Mouse (Mus musculus): ENCODE data around the gene Nthl1. TPM values are rescaled to one million over a fixed set of nuclear protein-coding genes. Genes with fewer than 3 reads are reported as not detected.

The Nthl1 gene
- polyA plus RNA-seq, 1 experiment, result 24.0 TPM

DNA sequence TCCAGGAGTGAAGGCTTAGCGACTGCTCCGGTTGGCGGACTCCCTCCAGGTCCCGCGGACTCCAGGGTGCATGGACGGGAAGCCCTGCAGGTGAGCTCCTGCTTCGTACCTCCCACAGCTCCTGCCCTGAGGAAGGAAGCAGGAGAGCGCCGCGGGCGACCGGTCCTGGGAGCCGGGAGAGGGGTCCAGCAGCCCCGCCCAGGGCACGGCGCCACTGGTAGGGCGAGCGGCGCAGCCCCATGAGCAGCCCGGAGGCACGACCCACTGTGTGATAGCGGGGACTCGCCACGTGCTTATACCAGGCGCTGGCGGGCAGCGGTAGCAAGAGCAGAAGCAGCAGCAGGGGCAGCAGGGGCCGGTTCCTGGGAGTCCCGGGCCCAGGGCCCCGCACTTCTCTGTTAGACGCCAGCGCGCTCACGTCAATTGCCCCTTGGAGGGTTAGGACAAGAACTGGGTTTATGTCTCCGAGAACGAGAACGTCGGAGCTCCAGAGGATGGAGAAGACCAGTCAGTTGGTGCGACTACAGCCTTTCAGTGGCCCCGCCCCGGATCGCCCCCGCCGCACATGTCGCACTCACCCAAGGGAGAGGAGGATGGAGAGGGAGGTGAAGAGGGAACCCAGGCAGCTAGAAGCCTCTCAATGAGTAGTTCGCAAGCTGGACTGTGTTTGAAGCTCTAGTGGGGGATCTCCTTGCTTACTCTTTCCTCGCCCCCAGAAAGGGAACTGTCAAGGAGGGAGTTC, 25.7 kb downstream of the Nthl1 start, which contains the start of gene Npw:
Gene Npw (minus strand): TSS at position 441 of the 742 bp plus-strand sequence.
- TF ChIP-seq GATA1 (IDR thresholded peaks at IDR 0.05; ENCODE audit: low read length), result no peak

DNA sequence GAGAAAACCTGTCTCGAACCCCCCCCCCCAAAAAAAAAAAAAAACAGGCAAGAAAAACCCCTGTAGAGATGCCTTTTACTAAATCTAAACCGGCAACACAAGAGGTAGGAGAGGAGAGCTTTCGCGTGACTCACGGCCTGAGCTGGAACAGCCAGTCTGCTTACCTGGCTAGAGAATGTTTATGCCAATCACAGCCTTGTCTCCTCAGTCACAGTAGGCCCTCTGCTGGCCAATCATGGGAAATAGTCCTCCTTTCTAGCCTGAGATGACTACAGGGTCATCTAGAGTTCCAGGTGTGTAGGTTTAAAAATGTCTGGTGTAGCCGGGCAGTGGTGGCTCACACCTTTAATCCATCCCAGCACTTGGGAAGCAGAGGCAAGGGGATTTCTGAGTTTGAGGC, 34.9 kb downstream of the Nthl1 start:
- no peak for TF ChIP-seq GATA1 (IDR thresholded peaks at IDR 0.05; ENCODE audit: low read length)

DNA sequence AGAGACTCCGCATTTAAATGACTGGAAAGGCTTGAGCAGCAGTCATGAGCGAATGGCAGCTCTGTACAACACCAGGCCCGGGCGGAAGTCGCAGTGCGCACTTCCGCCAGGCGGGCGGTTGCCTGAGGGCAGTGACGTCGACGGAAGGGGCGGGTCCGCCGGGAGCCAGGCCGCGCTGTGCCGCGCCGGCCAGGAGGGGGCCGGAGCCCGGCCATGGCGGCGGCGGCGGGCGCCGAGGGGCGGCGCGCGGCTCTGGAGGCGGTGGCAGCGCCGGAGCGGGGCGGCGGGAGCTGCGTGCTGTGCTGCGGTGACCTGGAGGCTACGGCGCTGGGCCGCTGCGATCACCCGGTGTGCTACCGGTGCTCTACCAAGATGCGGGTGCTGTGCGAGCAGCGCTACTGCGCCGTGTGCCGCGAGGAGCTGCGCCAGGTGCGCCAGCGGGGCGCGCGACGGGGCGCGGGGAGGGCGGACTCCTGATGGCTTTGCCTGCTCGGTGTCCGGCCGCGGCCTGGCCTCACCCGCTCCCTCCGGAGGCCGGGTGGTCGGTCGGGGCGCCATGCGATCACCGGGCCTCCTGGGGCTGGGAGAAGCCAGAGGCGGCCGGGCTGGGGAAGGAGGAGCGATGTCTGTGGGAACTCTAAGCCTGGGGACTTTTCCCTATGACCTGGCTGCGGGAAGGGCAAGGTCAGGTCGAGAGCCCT, 37.2 kb downstream of the Nthl1 start, which contains the start of gene Zfp598:
Gene Zfp598 (plus strand): TSS at position 143 of the 701 bp plus-strand sequence.
- no peak for TF ChIP-seq GATA1 (IDR thresholded peaks at IDR 0.05; ENCODE audit: low read length)

DNA sequence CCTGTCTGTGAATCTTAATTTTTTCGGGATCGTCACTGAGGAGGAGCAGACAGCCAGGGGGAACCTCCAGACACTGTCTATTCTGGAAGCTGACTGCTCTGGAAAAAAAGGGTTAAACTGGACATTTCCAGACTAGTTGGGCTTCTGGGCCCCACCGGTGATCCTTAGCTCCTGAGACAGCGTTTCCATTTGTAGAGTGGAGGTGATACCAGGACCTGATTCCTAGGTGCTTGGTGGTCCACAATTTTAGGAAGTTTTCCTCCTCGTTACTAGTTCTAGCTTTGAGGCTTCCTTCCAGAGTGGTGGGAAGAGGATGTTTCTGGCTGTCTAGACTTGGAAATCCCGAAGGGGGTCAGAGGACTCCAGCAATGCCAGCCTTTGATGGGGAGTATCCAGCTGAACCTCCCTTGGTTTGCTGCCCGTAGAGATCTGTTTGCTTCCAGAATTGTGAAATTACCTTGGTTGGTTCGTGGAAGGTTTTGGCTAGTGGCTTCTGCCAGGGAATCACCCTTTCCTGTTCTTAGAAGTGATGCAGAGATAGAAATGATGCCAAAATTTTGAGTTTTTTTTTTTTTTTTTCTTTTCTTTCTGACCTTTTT, 37.9 kb downstream of the Nthl1 start:
- no peak for TF ChIP-seq GATA1 (IDR thresholded peaks at IDR 0.05; ENCODE audit: low read length)

DNA sequence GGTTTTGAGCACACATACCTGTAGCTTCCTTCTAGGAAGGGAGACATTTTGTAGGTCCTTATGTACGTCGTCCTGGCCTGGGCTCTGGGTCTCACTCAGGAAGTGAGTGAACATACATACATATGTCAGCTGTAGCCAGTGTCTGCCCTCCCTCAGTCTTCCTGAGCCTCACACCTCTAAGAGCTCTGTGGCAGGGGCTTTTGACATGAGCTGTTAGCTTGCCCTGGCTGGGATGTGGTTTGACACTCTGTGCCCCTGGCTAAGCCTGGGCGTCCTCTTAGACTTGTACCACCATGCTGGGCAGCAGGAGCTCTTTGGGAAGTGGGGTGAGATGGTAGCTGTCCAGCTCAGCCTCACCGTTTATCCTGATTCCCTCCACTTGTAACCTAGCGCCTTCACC, 38.9 kb downstream of the Nthl1 start:
- TF ChIP-seq GATA1 (IDR thresholded peaks at IDR 0.05; ENCODE audit: low read length), result no peak

DNA sequence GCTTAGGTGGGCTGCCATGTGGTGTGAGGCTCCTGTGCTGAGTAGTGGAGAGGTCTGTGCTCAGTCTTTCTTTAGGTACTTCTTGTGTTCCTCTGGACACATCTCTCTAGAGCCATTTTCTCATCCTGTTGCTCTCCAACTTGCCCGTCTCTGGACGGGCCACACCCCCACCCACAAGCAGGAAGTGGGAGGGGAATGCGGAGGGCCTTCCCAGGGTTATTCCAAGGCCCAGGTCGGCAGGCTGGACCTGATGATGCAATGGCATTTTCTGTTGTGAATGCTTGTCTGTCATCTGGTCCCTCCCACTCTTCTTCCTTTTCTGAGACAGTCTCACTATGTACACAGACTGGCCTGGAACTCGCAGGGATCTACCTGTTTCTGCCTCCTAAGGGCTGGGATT, 39.7 kb downstream of the Nthl1 start:
- no peak for TF ChIP-seq GATA1 (IDR thresholded peaks at IDR 0.05; ENCODE audit: low read length)

DNA sequence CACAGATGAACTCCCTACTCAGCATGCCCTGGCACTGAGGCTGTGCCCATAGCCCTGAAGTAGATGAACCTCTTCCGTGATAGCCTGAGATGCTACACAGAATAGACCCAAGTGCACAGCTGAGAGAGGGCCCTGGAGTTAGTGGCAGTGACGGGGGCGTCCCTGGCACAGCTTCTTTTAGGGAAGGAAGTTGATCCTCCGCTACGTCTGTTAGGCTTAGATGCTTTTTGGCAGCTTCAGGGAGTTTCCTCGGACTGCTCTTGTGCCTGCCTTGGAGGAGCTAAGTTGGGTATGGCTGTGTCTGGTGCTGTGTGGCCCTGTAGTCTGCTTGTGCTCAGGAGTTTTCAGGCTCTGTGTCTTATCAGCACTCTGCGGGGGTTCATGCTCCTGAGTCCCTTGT, 41.8 kb downstream of the Nthl1 start:
- TF ChIP-seq GATA1 (IDR thresholded peaks at IDR 0.05; ENCODE audit: low read length), result no peak

DNA sequence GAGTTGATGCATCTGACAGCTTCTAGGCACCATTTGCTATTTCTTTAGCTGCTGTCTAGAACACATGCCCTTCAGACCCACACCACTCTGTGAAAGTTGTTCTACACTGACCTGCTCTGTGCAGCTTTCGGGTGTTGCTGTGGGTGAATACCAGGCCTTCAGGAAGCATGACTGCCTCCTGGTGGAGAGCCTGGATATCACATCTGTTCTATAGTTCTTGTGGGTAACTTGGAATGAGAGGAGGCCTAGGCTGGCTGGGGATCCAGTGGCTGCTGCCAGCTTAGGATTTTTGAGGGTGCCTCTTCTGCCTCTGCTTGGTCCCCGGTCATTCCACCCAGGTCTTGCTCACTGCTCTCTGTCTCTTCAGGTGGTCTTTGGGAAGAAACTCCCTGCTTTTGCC, 43.7 kb downstream of the Nthl1 start:
- TF ChIP-seq GATA1 (IDR thresholded peaks at IDR 0.05; ENCODE audit: low read length), result no peak

DNA sequence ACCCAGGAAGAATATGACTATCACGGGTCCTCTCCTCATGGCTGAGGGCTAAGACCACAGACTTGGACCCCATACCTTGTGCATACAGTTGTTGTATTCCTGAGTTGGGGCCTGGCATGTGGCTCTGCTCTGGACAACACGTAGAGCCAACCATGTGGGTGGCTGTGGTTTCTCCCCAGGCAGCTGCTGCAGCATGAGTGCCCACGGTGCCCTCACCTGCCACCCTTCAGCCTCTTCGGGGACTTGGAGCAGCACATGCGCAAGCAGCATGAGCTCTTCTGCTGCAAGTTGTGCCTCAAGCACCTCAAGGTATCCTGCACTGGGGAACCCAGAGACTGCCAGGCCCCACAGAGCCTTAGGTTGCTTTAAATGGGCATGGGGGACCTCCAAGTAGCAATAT, 44.4 kb downstream of the Nthl1 start:
- no peak for TF ChIP-seq GATA1 (IDR thresholded peaks at IDR 0.05; ENCODE audit: low read length)

DNA sequence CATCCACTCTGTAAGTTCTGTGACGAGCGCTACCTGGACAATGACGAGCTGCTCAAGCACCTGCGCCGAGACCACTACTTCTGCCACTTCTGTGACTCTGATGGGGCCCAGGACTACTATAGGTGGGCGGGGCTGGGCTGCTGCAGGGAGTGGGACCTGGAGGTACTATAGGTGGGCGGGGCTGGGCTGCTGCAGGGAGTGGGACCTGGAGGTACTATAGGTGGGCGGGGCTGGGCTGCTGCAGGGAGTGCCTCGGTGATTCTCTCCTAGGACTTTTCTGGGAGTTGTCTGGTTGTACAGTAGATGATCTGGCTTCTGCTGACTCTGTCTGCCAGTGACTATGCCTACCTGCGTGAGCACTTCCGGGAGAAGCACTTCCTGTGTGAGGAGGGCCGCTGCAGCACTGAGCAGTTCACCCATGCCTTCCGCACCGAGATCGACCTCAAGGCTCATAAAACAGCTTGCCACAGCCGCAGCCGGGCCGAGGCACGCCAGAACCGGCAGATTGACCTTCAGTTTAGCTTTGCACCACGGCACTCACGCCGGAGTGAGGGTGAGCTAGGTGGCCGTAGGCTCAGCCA, 45.1 kb downstream of the Nthl1 start:
- no peak for TF ChIP-seq GATA1 (IDR thresholded peaks at IDR 0.05; ENCODE audit: low read length)

DNA sequence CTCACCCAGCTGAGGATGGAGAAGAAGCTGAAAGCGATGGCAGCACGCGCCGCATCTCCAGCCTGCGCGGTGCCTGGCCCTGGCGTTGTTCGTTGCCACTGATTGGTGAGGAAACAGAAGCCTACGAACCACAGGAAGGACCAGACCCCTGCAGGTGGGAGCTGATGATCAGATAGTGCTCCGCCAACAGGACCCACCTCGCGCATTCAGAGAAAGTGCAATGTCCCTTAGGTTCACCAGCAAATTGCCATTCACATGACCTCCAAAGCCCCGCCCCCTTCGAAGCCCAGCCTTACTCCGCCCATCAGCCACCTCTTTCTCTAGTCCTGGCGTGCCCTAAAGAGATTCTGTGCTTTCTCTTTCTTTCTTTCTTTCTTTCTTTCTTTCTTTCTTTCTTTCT, 54.0 kb downstream of the Nthl1 start:
- no peak for TF ChIP-seq GATA1 (IDR thresholded peaks at IDR 0.05; ENCODE audit: low read length)

DNA sequence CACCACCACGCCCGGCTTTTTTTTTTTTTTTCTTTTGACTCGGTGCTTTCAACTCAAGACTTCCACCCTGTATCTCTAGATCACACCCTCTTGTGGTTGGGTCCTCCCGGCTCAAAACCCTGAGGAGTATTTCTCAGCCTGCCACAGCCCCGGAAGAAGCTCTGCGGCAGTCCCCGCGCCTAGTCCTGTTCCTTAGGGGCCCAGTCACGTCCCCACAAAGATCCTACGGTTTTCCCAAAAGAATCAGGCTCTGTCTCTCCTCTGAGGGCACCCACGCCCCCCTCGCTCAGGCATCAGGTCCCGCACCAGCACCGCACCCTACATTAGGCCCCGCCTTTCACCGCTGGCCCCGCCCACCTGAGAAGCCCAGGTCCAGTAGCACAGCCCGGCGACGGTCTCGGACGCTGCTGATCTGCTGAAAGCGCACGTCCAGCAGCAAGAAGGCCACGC, 54.7 kb downstream of the Nthl1 start:
- no peak for TF ChIP-seq GATA1 (IDR thresholded peaks at IDR 0.05; ENCODE audit: low read length)

DNA sequence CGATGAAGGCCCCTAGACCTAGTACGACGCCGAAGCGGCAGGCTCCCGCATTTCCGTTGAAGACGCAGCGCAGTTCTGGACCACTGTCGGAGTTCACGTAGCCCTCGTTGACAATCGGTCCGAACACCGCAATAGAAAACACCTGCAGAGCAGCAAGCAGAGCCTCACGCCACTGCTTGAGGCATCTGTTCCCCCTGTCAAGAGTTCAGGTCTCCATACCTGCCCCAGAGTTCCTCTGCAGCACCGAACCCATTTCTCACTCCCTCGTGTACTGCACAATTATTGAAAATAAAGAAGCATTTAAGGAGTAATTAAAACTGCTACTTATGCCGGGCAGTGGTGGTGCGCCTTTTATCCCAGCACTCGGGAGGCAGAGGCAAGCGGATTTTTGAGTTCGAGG, 55.1 kb downstream of the Nthl1 start:
- TF ChIP-seq GATA1 (IDR thresholded peaks at IDR 0.05; ENCODE audit: low read length), result no peak

Other genes with a start within 250 kb of the Nthl1 start
- gene Rnps1, start 218.1 kb upstream of the Nthl1 start, polyA plus RNA-seq (2012), result 301 and 446 TPM in 2 replicates
- 47.6 and 64.0 TPM in 2 replicates for gene Eci1, start 206.0 kb upstream of the Nthl1 start, polyA plus RNA-seq (2012)
- gene Dnase1l2, start 189.6 kb upstream of the Nthl1 start, polyA plus RNA-seq (2012), result not detected in 2 replicates
- 19.4 and 22.8 TPM in 2 replicates for gene E4f1, start 162.4 kb upstream of the Nthl1 start, polyA plus RNA-seq (2012)
- gene Pgp, start 162.3 kb upstream of the Nthl1 start, polyA plus RNA-seq (2012), result 75.9 and 87.6 TPM in 2 replicates
- gene Bricd5, start 158.8 kb upstream of the Nthl1 start, polyA plus RNA-seq (2012), result 0.10 TPM in 1 of 2 replicates, not detected in the other
- 8.4 and 8.5 TPM in 2 replicates for gene Mlst8, start 153.6 kb upstream of the Nthl1 start, polyA plus RNA-seq (2012)
- 0.01 TPM in 1 of 2 replicates, not detected in the other for gene Caskin1, start 144.1 kb upstream of the Nthl1 start, polyA plus RNA-seq (2012)
- 239 and 240 TPM in 2 replicates for gene Traf7, start 104.7 kb upstream of the Nthl1 start, polyA plus RNA-seq (2012)
- 0.29 and 0.30 TPM in 2 replicates for gene Rab26, start 98.5 kb upstream of the Nthl1 start, polyA plus RNA-seq (2012)
- gene Pkd1, start 82.8 kb upstream of the Nthl1 start, polyA plus RNA-seq (2012), result 4.0 and 6.5 TPM in 2 replicates
- gene Tsc2, start 50 bp upstream of the Nthl1 start, polyA plus RNA-seq (2012), result 45.3 and 52.6 TPM in 2 replicates
- gene Slc9a3r2, start 17.6 kb downstream of the Nthl1 start, polyA plus RNA-seq (2012), result not detected in 2 replicates
- gene Npw, start 25.8 kb downstream of the Nthl1 start, polyA plus RNA-seq (2012), result not detected in 2 replicates
- 90.5 and 98.9 TPM in 2 replicates for gene Zfp598, start 37.0 kb downstream of the Nthl1 start, polyA plus RNA-seq (2012)
- 0.13 TPM in 2 replicates for gene Syngr3, start 57.3 kb downstream of the Nthl1 start, polyA plus RNA-seq (2012)
- 149 and 186 TPM in 2 replicates for gene Gfer, start 63.5 kb downstream of the Nthl1 start, polyA plus RNA-seq (2012)
- gene Noxo1, start 63.6 kb downstream of the Nthl1 start, polyA plus RNA-seq (2012), result 0.33 and 0.89 TPM in 2 replicates
- 25.6 and 35.3 TPM in 2 replicates for gene Tbl3, start 75.0 kb downstream of the Nthl1 start, polyA plus RNA-seq (2012)
- gene Rnf151, start 85.4 kb downstream of the Nthl1 start, polyA plus RNA-seq (2012), result 0.14 and 0.36 TPM in 2 replicates
- gene Rps2, start 85.4 kb downstream of the Nthl1 start, polyA plus RNA-seq (2012), result 2,301 and 3,917 TPM in 2 replicates
- gene Ndufb10, start 91.8 kb downstream of the Nthl1 start, polyA plus RNA-seq (2012), result 457 and 647 TPM in 2 replicates
- not detected in 2 replicates for gene Rpl3l, start 95.1 kb downstream of the Nthl1 start, polyA plus RNA-seq (2012)
- 11.1 and 11.3 TPM in 2 replicates for gene Msrb1, start 104.0 kb downstream of the Nthl1 start, polyA plus RNA-seq (2012)
- gene Hs3st6, start 120.3 kb downstream of the Nthl1 start, polyA plus RNA-seq (2012), result not detected in 2 replicates
- gene Meiob, start 171.6 kb downstream of the Nthl1 start, polyA plus RNA-seq (2012), result 0.14 TPM in 2 replicates
- 27.1 and 44.6 TPM in 2 replicates for gene Hagh, start 207.5 kb downstream of the Nthl1 start, polyA plus RNA-seq (2012)
- 5.3 and 5.9 TPM in 2 replicates for gene Fahd1, start 217.7 kb downstream of the Nthl1 start, polyA plus RNA-seq (2012)
- 0.02 and 0.03 TPM in 2 replicates for gene Igfals, start 233.3 kb downstream of the Nthl1 start, polyA plus RNA-seq (2012)